Mouse (Mus musculus) B cell, adult 2 months (primary cell): ENCODE results near the gene Sgcd.

Experiments
- DNase-seq, 2 experiments: peaks; one replicate each; pipeline ENCODE4 v3.0.0; 2022

The Sgcd gene

DNA sequence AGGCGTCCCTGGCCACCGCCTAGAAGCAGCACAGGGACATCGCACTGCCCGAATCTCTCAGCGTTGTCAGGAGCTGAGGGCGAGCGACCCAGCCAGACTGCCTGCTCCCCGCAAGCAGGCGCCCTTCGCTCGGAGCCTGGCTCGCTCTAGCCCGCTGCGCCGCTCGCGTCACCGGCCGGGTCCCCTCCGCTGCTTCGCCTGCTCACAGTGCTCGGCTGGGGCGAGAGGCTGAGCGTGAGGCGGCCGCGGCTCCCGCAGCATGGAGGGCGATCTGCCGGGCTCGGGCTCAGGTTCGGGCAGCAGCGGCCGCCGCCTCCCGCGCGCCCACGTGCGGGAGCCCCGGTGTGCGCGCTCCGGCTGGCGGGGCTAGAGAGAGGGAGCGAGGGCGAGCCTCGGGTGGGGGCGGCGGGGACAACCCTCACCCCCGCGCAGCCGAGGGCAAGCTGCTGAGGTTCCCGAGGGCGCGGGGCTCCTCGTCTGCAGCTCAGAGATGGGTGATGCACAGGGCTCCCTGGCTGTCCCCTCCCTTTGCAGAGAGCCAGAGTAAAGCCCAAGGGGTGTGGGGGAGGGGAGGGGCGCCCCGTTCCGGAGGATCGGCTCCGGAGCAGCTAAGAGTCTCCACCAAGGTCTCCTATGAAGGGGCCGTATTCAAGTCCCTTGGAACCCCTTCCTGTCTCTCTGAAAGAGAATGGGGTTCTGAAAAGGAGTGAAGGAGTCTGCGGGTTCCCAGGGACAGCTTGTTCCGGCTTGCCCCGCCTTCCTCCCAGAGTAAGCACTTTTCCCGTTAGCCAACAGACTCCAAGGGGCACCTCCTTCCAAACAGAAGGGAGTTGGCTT lies at the start of gene Sgcd:
Gene Sgcd (minus strand): TSS at position 273 of the 837 bp plus-strand sequence.
- DNase-seq = no peak

GRCm38 (mm10) chr11:48038051-48038450 lies 49.3 kb upstream of the Sgcd start:
- no peak for DNase-seq

DNA sequence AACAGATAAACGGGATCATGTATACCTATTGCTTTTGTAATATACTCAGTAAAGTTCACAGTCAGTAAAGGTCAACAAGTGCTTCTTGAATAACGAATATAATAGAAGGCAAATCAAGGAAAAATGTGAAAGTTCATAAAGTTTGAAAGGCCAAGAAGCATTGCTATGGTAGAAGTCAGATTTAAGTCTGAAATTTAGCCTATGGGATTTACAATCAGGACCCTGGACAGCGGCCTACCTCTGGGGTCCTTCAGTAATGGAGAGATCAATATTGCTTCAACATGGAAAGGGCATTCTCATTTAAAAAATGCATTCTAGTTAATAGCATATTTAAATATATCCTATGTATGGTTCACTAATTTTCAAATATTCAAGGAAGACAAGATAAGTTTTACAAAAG lies 24.1 kb upstream of the Sgcd start:
- no peak for DNase-seq

DNA sequence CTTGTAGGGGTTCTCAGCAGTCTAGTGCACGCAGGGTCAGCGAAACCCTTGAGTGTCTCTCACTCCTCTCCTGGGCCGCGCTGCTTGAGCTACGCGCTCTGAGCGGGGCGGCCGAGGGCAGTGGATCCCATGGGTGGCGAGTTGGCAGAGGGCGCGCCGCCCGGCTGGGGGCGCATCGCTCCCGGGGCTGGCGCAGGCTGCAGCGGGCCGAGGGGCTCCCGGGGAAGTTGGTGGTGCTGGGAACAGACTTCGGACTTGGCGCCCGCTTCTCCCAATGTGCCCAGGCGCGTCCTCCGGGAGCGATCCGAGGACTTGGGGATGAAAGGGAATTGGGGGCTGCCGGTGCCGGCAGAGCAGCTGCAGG lies 454 bp downstream of the Sgcd start:
- DNase-seq = no peak

- no peak for DNase-seq
Observed at GRCm38 (mm10) chr11:47987893-47988267, 889 bp downstream of the Sgcd start.

- DNase-seq = no peak
Observed at GRCm38 (mm10) chr11:47987251-47987892, 1.4 kb downstream of the Sgcd start.

DNA sequence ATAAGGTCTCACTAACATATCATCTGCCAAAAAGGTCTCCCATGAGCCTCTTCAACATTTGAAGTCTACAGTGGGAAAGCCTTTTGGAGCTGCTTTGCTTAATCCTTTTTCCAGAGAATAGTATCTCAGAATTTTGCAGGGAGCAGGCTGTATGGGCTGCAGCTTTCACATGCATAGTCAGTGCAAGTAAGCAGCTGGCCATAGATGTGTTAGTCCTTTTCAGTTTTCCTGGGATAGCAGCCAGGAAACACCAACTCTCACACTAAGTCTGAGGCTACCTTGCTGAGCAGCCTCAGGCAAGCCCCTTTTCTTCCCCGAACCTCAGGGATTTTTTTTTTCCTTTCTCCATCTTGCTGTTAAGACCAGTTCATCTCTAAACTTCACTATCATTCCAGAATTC lies 6.6 kb downstream of the Sgcd start:
- no peak for DNase-seq

- DNase-seq = no peak
Observed at GRCm38 (mm10) chr11:47981108-47981507, 7.7 kb downstream of the Sgcd start.

GRCm38 (mm10) chr11:47953291-47953690 lies 35.5 kb downstream of the Sgcd start:
- no peak for DNase-seq

GRCm38 (mm10) chr11:47952366-47952765 lies 36.4 kb downstream of the Sgcd start:
- no peak for DNase-seq

- no peak for DNase-seq
Observed at GRCm38 (mm10) chr11:47939795-47940194, 49.0 kb downstream of the Sgcd start.

- DNase-seq = no peak
Observed at GRCm38 (mm10) chr11:47917616-47918015, 71.2 kb downstream of the Sgcd start.

- DNase-seq = no peak
Observed at GRCm38 (mm10) chr11:47891617-47892172, 97.1 kb downstream of the Sgcd start.

- no peak for DNase-seq
Observed at GRCm38 (mm10) chr11:47890315-47890714, 98.5 kb downstream of the Sgcd start.

DNA sequence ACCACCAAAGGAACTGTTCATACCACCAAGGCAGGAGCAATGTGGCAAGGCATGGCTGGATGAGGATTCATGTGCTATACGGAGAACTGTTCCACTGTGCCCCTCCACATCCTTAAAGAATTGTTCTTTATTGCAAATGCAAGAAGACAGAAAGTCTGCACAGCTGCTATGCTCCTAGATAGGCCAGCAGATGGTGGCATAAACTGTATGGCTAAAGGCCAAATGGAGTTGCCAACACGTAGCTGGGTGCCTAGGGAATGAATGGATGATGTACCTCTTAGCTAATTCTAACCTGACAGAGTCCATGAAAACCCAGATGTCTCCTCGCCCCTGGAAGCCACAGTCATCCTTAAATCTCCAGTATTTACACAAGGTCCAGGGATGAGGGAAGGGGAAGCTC lies 103.5 kb downstream of the Sgcd start:
- DNase-seq = no peak

DNA sequence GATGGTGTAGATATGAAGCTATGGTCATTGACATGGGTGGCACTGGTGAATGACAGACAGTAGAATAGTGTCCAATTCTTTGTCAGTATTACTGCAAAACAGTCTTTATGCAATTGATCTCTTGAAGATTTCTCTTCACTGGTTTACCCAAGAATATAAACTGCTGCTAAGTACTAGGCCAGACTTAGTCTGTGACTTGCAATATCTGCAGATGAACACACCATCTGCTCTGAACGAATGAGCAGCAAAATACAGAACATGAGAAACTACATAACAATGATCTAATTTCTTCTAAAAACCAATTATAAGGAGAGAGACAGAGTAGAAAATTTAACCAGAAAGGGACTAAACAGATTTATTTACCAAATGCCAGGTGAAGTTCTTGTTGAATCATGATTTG lies 105.2 kb downstream of the Sgcd start:
- no peak for DNase-seq

DNA sequence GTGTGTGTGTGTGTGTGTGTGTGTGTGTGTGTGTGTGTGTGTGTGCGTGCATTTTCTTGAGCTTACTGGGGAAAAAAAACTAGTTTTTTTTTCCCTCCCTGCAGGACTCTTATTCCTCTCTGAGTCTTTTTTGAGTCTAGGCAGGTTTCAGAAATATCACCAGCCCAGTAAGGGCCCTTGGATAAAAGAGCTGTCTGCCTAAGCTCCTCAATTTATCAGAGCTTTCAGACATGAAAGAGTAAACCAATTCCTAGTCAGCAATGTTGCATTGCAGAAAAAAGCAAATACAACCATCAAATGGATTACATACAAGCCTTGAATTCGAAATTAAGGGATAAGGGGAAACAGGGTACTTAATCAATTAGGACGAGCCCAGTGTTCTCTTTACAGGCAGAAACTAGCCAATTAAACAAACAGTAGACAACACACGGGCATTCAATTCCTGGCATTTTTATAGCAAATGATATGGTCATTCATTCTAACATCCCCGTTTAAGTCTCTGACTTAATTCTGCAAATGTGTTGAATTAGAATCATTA lies 112.1 kb downstream of the Sgcd start:
- DNase-seq = no peak

- no peak for DNase-seq
Observed at GRCm38 (mm10) chr11:47845894-47846293, 142.9 kb downstream of the Sgcd start.

DNA sequence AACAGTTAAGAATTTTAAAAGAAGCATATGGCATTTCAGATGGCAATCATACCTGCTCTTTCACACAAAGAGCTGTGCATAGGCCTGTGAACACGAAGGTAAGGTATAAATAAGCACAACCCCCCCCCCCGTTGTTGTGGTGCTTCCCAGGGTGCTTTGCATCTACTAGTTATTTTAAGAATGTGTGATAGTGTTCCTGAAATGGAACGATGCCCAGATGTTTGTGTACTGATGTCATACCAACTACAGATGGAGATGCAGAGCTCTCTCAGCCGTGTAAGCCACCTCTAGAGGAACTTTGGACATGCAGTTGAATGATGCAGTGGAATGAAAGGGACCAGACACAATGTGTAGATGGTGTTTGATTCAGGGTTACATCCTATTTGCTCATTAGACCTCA lies 155.5 kb downstream of the Sgcd start:
- DNase-seq = no peak

DNA sequence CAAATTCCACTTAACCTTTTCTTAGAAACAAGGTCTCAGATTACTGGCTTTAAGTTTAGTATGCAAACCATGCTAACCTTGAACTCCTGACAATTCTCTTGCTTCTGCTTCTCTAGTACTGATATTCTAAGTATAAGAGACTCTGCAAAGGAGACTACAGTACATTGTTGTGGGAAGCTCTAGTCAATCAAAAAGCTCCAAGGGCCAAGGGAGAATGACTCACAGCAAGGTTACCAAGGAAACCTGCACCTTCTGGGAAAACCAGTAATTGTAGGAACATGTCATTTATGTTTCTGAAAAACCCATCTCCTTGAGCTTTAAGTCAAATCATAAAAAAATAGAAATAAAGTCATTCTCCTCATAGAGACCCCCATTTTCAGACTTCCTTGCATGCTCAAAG lies 178.5 kb downstream of the Sgcd start:
- no peak for DNase-seq

DNA sequence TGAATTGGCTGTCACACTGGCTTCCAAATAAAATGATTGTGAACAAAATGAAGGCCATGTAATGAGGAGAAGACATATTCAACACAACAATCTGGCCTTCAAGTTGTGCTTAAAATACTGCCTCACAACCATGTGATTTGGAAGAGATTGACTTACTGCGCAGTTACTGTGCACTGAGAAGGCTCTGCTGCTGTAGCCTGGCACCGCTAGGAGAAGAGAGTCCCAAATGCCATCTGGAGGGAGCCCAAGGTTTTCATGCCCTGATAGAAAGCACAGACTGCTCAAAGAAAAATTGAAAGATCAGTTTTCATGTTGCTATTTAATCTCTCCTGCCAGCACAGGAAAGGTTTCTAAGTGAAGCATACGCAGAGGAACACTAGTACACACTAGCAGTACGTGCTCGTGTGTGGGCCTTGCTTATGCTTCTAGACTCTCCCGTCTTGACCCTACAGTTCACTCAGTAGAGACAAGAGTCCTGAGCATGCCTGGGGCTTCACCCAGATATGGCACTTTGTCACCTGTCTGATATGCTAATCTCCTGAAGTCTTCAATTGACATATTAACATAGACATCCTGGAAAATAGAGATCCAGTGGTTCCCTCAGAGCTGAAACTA lies 184.6 kb downstream of the Sgcd start:
- DNase-seq = no peak

DNA sequence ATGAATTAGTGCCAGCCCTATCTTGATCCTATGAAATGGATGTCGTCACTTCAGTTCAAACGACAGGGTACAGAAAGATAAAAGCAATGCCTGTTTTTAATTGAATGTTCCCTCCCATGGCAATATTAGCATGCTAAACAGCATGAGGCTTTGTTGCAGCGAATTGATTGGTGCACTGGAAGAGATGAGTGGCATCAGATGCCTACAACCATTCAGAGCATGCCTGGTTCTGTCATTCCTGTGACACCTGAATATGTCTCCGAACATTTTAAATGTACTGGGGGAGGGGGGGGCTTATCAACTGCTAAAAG lies 210.9 kb downstream of the Sgcd start:
- DNase-seq = no peak

GRCm38 (mm10) chr11:47777226-47777915 lies 211.4 kb downstream of the Sgcd start:
- no peak for DNase-seq
